Mouse (Mus musculus) layer of hippocampus, adult 18-20 months (tissue): ENCODE results near the gene Exoc6b. TPM values are rescaled to one million over a fixed set of nuclear protein-coding genes. Genes with fewer than 3 reads are reported as not detected.
"Not testable (repeated sequence)": the region's sequence is repeated elsewhere in the genome, so short reads cannot be mapped to it uniquely, and the experiment has no call there.

Source experiments
- DNase-seq, 2 experiments: peaks; one replicate each; pipeline ENCODE4 v3.0.0; 2022; ENCODE audit warnings: low spot score in 2 of 2
- long read RNA-seq: library from polyadenylated mRNA; stranded (forward); transcript quantifications from one replicate; pipeline ENCODE4 v2.0.0, GENCODE M21; 2021
- total RNA-seq, 2 experiments: library from RNA; stranded (reverse); gene quantifications; 2 replicates each; pipeline ENCODE4 v1.2.3; 2021

Gene Exoc6b
- total RNA-seq, result 100 to 1,000 TPM; 127 to 135 TPM
- long read RNA-seq, full-length matches to known transcripts, result 46 of 120 reads
- long read RNA-seq, partial matches to known transcripts, result 24 of 120 reads
- long read RNA-seq, other reads (novel, unspliced or antisense), result 50 of 120 reads

- DNase-seq, result peak; percentile 87 to 92
Measured at GRCm38 (mm10) chr6:85069023-85069985, at the start of gene Exoc6b. Exoc6b (minus strand) TSS chr6:85069513.

GRCm38 (mm10) chr6:85117545-85118511, 48.5 kb upstream of the Exoc6b start:
- peak; percentile 51 to 79 for DNase-seq

GRCm38 (mm10) chr6:85105033-85105615, 35.8 kb upstream of the Exoc6b start:
- no peak for DNase-seq

- DNase-seq, result no peak
Measured at GRCm38 (mm10) chr6:85103321-85103720, 34.0 kb upstream of the Exoc6b start.

GRCm38 (mm10) chr6:85096441-85096840, 27.1 kb upstream of the Exoc6b start:
- DNase-seq, result no peak

GRCm38 (mm10) chr6:85087425-85087824, 18.1 kb upstream of the Exoc6b start:
- DNase-seq, result no peak

- DNase-seq, result no peak
Measured at GRCm38 (mm10) chr6:85086645-85087044, 17.3 kb upstream of the Exoc6b start.

GRCm38 (mm10) chr6:85076179-85076720, 6.9 kb upstream of the Exoc6b start:
- not testable (repeated sequence) for DNase-seq

GRCm38 (mm10) chr6:85074996-85075395, 5.7 kb upstream of the Exoc6b start:
- DNase-seq, result no peak

GRCm38 (mm10) chr6:85068322-85069022, 841 bp downstream of the Exoc6b start:
- peak; percentile 30 to 83 for DNase-seq

- DNase-seq, result no peak
Measured at GRCm38 (mm10) chr6:85057641-85058040, 11.7 kb downstream of the Exoc6b start.

GRCm38 (mm10) chr6:85051109-85051508, 18.2 kb downstream of the Exoc6b start:
- DNase-seq, result no peak

GRCm38 (mm10) chr6:85046531-85046930, 22.8 kb downstream of the Exoc6b start:
- no peak for DNase-seq

GRCm38 (mm10) chr6:85044621-85045152, 24.6 kb downstream of the Exoc6b start:
- no peak for DNase-seq

- DNase-seq, result peak; percentile 56 to 84
Measured at GRCm38 (mm10) chr6:85037677-85038076, 31.6 kb downstream of the Exoc6b start.

GRCm38 (mm10) chr6:85029671-85030070, 39.6 kb downstream of the Exoc6b start:
- no peak for DNase-seq

- DNase-seq, result no peak
Measured at GRCm38 (mm10) chr6:85024403-85024802, 44.9 kb downstream of the Exoc6b start.

- peak in 1 of 2 experiments; percentile 38 for DNase-seq
Measured at GRCm38 (mm10) chr6:85017011-85017410, 52.3 kb downstream of the Exoc6b start.

- no peak for DNase-seq
Measured at GRCm38 (mm10) chr6:85013906-85014305, 55.4 kb downstream of the Exoc6b start.

- DNase-seq, result no peak
Measured at GRCm38 (mm10) chr6:85010397-85010796, 58.9 kb downstream of the Exoc6b start.
